Mouse (Mus musculus): ENCODE data around the gene Anapc2.

DNA sequence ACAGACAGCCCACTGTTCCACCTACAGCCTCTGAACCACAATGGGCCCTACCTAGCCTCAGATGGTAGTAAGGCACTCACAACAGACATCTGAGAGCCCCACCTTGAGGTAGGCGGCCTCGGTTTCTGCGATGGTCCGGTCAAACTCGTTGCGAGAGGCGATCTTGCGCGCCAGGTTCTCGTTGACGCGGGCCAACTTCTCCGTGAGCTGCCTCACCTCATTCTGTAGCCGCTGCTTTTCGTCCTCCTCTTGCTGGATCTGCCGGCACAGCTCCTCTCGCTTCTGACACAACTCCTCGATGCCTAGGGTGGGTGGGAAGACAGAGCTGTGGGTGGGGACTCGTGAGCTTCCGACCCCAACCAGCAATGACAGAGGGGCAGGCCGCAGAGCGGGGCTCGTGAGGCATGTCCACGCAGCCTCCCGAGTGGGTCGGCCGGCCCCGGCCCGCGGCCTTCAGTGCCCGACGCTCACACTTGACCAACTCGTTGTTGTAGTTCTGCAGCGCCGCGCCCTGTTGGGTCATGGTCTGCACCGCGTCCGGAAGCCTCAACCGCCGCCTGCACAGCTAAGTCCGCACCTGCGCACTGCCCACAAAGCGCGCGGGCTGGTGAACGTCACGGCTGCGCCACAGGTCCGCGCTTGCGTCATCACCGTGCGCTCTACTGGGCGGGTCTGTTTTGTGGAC lies at the start of gene Anapc2, which contains the start of gene Ssna1:
- TF ChIP-seq CTCF (IDR thresholded peaks at IDR 0.05; ENCODE audit: control insufficient read depth, insufficient read depth, insufficient replicate concordance, low read depth, low read length): no peak; the same call in 1 of the 2 replicates
- peak; percentile 99 for TF ChIP-seq POLR2A (IDR thresholded peaks at IDR 0.05; ENCODE audit: control insufficient read depth, low read depth, low read length)

Measured in testis, adult 2 months (tissue).